Mouse (Mus musculus): ENCODE data around the gene Osmr. TPM values are rescaled to one million over a fixed set of nuclear protein-coding genes. Genes with fewer than 3 reads are reported as not detected.

Osmr gene
- polyA plus RNA-seq (2014; fragmentation: Illumina TruSeq; extraction: RNeasy Lipid Tissue Mini Kit (QIAGEN cat#74804); ENCODE audit: insufficient read depth, low read depth, low replicate concordance): 10.1 TPM

GRCm38 (mm10) chr15:6874601-6875019 lies at the start of gene Osmr:
TSS of gene Osmr (minus strand) at chr15:6874969.

Other genes starting within 250 kb of the Osmr start
- 4.0 TPM for gene Rictor, start 166.6 kb downstream of the Osmr start, polyA plus RNA-seq (2014; fragmentation: Illumina TruSeq; extraction: RNeasy Lipid Tissue Mini Kit (QIAGEN cat#74804); ENCODE audit: insufficient read depth, low read depth, low replicate concordance)
- 13.5 TPM for gene Lifr, start 215.6 kb upstream of the Osmr start, polyA plus RNA-seq (2014; fragmentation: Illumina TruSeq; extraction: RNeasy Lipid Tissue Mini Kit (QIAGEN cat#74804); ENCODE audit: insufficient read depth, low read depth, low replicate concordance)

Measured in lung, adult 10 weeks (tissue).